Mouse (Mus musculus): Measurements from ENCODE around the gene Adap2.

Gene Adap2

DNA sequence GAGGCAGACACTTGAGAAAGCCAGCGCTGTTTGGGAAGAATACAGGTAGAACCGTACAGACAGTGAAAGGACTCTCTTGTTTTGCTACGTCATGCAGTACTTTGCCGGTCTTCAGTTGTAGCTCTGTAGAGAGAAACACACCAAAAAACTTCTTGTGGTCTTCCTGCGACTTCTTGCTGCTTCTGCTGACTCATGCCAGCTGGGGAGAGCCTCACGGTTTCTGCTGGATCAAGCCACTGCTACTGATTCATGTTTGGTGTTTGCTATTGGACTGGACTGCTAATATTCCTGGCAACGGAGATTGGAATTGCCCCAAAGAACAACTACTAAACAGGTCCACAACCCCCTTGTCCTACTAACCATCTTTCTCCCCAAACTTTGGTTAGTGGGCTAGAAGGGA, 42.4 kb downstream of the Adap2 start:
- in situ Hi-C loops (cut with MboI, MseI): no loop called here

DNA sequence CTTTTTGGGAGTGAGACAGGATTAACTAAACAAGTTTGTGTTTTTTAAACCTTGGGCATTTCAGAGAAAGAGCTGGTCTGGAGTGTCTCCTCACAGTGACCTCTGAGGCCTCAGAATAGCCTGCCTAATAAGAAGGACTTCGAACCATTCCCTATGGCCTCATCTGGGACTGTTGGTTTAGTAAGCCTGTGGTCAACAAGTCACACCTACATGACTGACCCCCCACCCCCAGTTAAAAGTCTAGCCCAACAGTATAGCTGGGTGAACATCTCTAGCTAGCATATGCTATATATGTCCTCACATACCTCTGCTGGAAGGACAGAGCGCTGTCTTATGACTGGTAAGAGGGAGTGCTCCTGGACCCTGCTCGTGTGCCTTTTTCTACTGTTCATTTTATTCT, 45.4 kb downstream of the Adap2 start:
- in situ Hi-C loops (cut with MboI, MseI): no loop called here

GRCm38 (mm10) chr11:80199773-80200172, 45.9 kb downstream of the Adap2 start:
- in situ Hi-C loops (cut with MboI, MseI): no loop called here

DNA sequence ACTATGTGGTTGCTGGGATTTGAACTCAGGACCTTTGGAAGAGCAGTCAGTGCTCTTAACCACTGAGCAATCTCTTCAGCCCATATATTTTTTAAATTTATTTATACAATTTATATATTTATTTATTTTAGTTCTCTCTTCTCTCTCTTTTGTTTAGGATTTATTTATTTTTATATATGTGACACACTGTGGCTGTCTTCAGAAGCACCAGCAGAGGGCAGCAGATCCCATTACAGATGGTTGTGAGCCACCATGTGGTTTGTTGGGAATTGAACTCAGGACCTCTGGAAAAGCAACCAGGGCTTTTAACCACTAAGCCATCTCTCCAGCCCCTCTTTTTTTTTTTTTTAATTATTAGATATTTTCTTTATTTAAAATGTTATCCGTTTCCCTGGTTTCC, 46.4 kb downstream of the Adap2 start:
- in situ Hi-C loops (cut with MboI, MseI): no loop called here

- in situ Hi-C loops (cut with MboI, MseI): no loop called here
Observed at GRCm38 (mm10) chr11:80202296-80202695, 48.4 kb downstream of the Adap2 start.

- in situ Hi-C loops (cut with MboI, MseI): no loop called here
Observed at GRCm38 (mm10) chr11:80204037-80204436, 50.1 kb downstream of the Adap2 start.

DNA sequence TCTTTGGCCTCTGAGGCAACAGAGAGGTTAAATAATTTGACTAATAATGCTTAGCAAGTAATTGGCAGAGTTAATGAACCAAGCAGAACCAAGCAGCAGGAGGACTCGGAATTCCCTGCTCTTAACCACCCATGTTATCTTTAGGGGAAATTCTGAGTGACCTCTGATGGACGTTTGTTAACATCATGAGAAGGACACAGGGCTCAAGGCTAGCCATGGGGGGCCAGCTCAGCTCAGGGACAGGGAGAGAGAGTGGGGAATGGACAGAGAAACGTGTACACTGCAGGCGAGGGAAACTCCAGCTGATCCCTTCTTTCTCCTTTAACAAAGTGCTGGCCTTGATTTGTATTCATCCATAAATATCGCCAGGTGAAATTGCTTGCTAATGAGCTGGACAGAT, 51.0 kb downstream of the Adap2 start:
- in situ Hi-C loops (cut with MboI, MseI): no loop called here

- in situ Hi-C loops (cut with MboI, MseI): no loop called here
Observed at GRCm38 (mm10) chr11:80208465-80208859, 54.6 kb downstream of the Adap2 start.

DNA sequence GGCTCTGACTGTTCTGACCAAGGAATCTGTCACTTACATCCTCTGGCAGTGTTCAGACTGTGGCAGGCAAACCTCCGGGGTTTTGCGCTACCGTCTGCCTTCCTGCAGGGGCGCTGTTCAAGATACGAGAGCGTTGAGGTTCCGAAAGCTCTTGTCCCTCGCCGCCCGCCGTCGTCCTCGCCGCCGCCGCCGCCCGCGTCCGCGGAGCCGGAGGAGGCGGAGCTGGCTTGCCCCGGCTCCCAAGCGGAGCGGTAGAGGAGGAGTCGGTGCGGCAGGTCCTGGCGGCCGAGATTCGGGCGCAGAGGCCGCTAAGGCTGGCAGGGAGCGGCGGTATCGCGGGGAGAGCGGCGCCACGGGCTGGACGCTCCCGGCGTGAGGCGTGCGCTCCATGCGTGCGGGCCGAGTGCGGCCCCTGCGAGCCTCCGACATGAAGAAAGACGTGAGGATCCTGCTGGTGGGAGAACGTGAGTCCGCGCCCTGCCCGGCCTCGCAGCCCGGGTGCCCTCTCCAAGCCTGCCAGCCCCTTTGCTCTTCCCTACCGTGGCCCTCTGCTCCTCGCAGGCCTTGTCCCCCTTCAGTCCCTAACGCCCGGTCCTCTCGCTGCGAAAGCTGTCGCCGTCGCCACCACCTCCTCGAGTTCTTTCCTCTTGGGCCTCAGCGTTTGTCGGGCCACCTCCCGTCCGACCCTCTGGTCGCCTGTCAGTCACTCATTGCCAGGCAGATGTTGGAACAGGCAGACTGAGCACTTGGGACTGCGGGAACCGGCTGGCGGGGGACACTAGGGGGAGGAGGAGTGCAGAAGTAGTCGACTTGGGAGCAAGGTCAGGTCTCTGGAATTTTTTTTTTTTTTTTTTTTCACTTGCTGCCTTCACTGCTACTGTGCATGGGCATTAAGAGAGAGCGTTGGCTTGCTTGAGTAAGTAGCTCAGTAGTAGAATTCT, 55.2 kb downstream of the Adap2 start, which contains the start of gene Rhot1:
Rhot1 (plus strand) TSS at position 160 of the 941 bp plus-strand sequence.
- in situ Hi-C loops (cut with MboI, MseI): no loop called here

- in situ Hi-C loops (cut with MboI, MseI): no loop called here
Observed at GRCm38 (mm10) chr11:80210321-80210720, 56.4 kb downstream of the Adap2 start.

GRCm38 (mm10) chr11:80212282-80212681, 58.4 kb downstream of the Adap2 start:
- in situ Hi-C loops (cut with MboI, MseI): no loop called here

DNA sequence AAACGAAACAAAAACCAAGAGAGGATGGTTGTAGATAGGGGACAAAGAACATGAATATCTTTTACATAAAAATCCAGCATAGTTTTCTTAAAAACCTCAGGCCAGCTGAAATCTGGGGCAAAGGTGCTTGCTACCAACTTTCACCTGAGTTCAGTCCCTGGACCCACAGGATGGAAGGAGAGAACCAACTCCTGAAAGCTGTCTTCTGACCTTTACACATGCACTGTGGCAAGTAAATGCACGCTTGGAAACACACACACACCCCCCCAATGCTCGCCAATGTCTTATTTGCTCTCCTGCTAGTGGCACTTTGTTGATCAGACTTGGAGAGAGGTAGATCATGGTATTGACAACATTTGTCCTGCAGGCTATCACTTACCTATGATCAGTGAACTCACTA, 61.4 kb downstream of the Adap2 start:
- in situ Hi-C loops (cut with MboI, MseI): no loop called here

DNA sequence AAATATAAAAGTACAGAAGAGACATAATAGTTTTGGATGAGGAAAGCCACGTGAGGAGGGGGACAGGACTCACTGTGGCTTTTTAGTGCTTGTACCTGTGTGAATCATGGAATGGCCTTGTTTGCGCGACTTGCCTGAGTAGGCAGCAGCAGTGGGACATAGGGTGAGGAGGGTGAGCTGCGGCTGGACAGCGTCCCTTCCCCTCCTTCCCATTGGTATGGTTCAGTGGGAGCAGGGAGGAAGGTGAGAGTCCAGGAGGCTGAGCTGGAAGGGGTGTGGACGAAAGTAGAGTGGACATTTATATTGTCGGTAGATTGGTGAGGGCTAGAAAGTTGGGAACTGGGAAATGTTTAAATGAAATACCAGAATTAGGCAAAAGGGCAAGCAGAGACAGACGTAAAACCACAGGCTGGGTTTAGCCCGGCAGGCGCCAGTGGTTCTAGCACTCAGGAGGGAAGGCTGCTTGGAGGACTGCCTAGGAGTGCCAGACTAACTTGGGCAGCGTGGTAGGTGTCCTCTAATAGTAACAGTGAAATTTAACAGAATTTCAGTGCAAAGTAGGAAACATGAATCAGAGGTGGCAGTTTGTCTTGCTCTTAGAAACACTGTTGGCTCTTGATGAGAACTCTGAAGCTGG, 64.9 kb downstream of the Adap2 start:
- in situ Hi-C loops (cut with MboI, MseI): no loop called here

All from regulatory T cell (primary cell).